Mouse (Mus musculus) hindbrain, embryonic 13.5 days (tissue): ENCODE data around the gene Map3k12. TPM values are rescaled to one million over a fixed set of nuclear protein-coding genes. Genes with fewer than 3 reads are reported as not detected.

Source experiments
- polyA plus RNA-seq: library from polyadenylated mRNA; unstranded; fragments of >200 nt; fragmentation: Nextera tagmentation; extraction: Ambion mirVana; gene quantifications from 2 replicates; pipeline ENCODE4 v1.2.1, GENCODE M21; 2015

Map3k12 gene
- polyA plus RNA-seq, 1 experiment from 2014 or later: 49.6 TPM

Other genes starting within 250 kb of the Map3k12 start
- 0.14 and 0.22 TPM in 2 replicates for gene Gm9918, start 246.5 kb downstream of the Map3k12 start, polyA plus RNA-seq
- 54.7 TPM in 2 replicates for gene Mfsd5, start 237.6 kb downstream of the Map3k12 start, polyA plus RNA-seq
- gene Espl1, start 220.8 kb downstream of the Map3k12 start, polyA plus RNA-seq: 7.0 and 7.2 TPM in 2 replicates
- 502 and 514 TPM in 2 replicates for gene Pfdn5, start 190.9 kb downstream of the Map3k12 start, polyA plus RNA-seq
- gene Myg1, start 185.4 kb downstream of the Map3k12 start, polyA plus RNA-seq: 91.8 and 96.4 TPM in 2 replicates
- gene Aaas, start 166.3 kb downstream of the Map3k12 start, polyA plus RNA-seq: 33.3 and 34.8 TPM in 2 replicates
- 1.1 and 1.2 TPM in 2 replicates for gene Sp7, start 149.9 kb downstream of the Map3k12 start, polyA plus RNA-seq
- gene Sp1, start 110.9 kb downstream of the Map3k12 start, polyA plus RNA-seq: 4.6 and 6.0 TPM in 2 replicates
- gene Amhr2, start 71.7 kb downstream of the Map3k12 start, polyA plus RNA-seq: 0.14 and 0.40 TPM in 2 replicates
- 107 and 109 TPM in 2 replicates for gene Prr13, start 58.0 kb downstream of the Map3k12 start, polyA plus RNA-seq
- 148 and 150 TPM in 2 replicates for gene Pcbp2, start 46.5 kb downstream of the Map3k12 start, polyA plus RNA-seq
- gene Gm10337, start 13.3 kb downstream of the Map3k12 start, polyA plus RNA-seq: 6.3 and 17.2 TPM in 2 replicates
- 94.5 and 94.6 TPM in 2 replicates for gene Tarbp2, start 1.1 kb upstream of the Map3k12 start, polyA plus RNA-seq
- 6.1 and 7.1 TPM in 2 replicates for gene Npff, start 7.9 kb upstream of the Map3k12 start, polyA plus RNA-seq
- gene Gm28047, start 108.0 kb upstream of the Map3k12 start, polyA plus RNA-seq: not detected in 2 replicates
- 19.7 and 21.1 TPM in 2 replicates for gene Atf7, start 108.4 kb upstream of the Map3k12 start, polyA plus RNA-seq
- gene Atp5g2, start 155.3 kb upstream of the Map3k12 start, polyA plus RNA-seq: 48.7 and 56.4 TPM in 2 replicates
- gene Calcoco1, start 205.1 kb upstream of the Map3k12 start, polyA plus RNA-seq: 41.8 and 42.3 TPM in 2 replicates